Mouse (Mus musculus) midbrain, embryonic 12.5 days (tissue): ENCODE data around the gene Znrf4. TPM values are rescaled to one million over a fixed set of nuclear protein-coding genes. Genes with fewer than 3 reads are reported as not detected.
A peak's percentile ranks its signal among the peaks of the same experiment; 100 is the strongest.

Source experiments
- ATAC-seq: fragments of 200-750 bp; cut with Nextera tagmentation; 2 replicates; pipeline ENCODE4 v1.8.0; 2017; ENCODE audit warnings: low read depth, moderate TSS enrichment, moderate library complexity; ENCODE audit not compliant: low FRiP score
- H3K27ac ChIP-seq: fragments of 300-500 bp; sonication (generic); replicated peaks from 2 replicates; pipeline ENCODE4 v1.5.1; 2016; ENCODE audit warnings: mild to moderate bottlenecking
- H3K27me3 ChIP-seq: fragments of 300-500 bp; sonication (generic); 2 replicates; pipeline ENCODE4 v1.6.1; 2016; ENCODE audit warnings: mild to moderate bottlenecking
- H3K36me3 ChIP-seq: fragments of 300-500 bp; sonication (generic); 2 replicates; pipeline ENCODE4 v1.6.1; 2016
- H3K4me1 ChIP-seq: fragments of 300-500 bp; sonication (generic); 2 replicates; pipeline ENCODE4 v1.6.1; 2016
- H3K4me2 ChIP-seq: fragments of 300-500 bp; sonication (generic); replicated peaks from 2 replicates; pipeline ENCODE4 v1.6.1; 2016; ENCODE audit warnings: mild to moderate bottlenecking, moderate library complexity
- H3K4me3 ChIP-seq: fragments of 300-500 bp; sonication (generic); 2 replicates; pipeline ENCODE4 v1.5.1; 2016; ENCODE audit warnings: mild to moderate bottlenecking
- H3K9ac ChIP-seq: fragments of 300-500 bp; sonication (generic); replicated peaks from 2 replicates; pipeline ENCODE4 v1.6.1; 2016; ENCODE audit warnings: mild to moderate bottlenecking, moderate library complexity
- H3K9me3 ChIP-seq: fragments of 300-500 bp; sonication (generic); 2 replicates; pipeline ENCODE4 v1.6.1; 2016; ENCODE audit warnings: mild to moderate bottlenecking
- WGBS: fragments of 180-500 bp; shearing (Covaris S2); methylation state at CpG from one replicate; pipeline ENCODE4 v1.1.7; 2016; 5-methylcytosine and 5-hydroxymethylcytosine counted together
- polyA plus RNA-seq: library from polyadenylated mRNA; unstranded; fragments of >200 nt; fragmentation: Nextera tagmentation; extraction: Ambion mirVana; gene quantifications from 2 replicates; pipeline ENCODE4 v1.2.1, GENCODE M21; 2016

The Znrf4 gene
- polyA plus RNA-seq, 1 experiment from 2014 or later, result not detected

DNA sequence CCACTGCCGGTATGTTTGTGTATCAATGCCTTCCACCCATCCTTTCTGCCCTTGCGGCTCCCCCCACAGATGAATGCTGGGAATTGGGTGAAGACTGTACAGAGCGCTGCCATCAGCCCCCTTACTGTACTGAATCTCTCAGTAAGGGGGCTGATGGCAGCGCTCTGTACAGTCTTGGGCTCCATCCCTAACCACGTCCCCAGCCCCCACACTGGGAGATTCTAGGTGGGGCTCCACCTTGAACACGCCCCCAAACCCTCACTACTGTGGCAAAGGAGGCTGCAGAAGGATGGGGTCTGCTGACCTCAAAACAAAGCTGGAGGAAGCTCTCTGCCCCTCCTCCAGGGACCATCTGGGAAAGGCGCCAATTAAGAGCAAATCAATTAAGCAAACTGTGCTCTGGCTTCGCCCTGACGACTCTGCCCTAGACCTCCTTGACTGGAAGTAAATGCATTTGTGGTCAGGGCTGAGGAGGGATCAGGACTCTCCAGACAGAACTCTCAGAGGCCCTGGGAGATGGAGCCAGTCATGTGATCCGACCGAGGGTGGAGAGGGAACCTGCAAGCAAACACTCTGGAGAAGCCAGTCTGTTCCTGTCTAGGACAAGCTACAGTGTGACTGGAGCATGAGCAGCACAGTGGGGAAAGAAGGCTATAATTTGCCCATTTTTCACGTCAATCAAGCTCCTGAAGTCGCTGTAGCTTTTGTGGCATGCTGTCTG lies 3.6 kb upstream of the Znrf4 start:
- Histone ChIP-seq H3K27ac (peak overlapping the region; percentile 47), H3K9ac (no peak overlapping the region), H3K9me3 (no peaks in the 10 kb centered on the region; the same call in 1 of the 2 replicates), H3K4me2 (peak overlapping the region; percentile 23), H3K27me3 (peaks cover 35% of the 10 kb centered on the region), H3K36me3 (no peaks in the 10 kb centered on the region), H3K4me3 (no peak overlapping the region), H3K4me1 (peaks cover 22% of the 10 kb centered on the region)
- 14% methylated on average over 13 of the region's 13 CpGs for WGBS
- ATAC-seq, result peak; percentile 74

GRCm38 (mm10) chr17:56514916-56515315 lies 2.7 kb upstream of the Znrf4 start:
- no peak overlapping the region for H3K4me2 ChIP-seq
- no peak overlapping the region for H3K9ac ChIP-seq
- H3K27me3 ChIP-seq, result peaks cover 44% of the 10 kb centered on the region
- no peak overlapping the region for H3K4me3 ChIP-seq
- H3K27ac ChIP-seq, result no peak overlapping the region
- H3K36me3 ChIP-seq, result no peaks in the 10 kb centered on the region
- peaks cover 32% of the 10 kb centered on the region for H3K4me1 ChIP-seq
- ATAC-seq, result no peak
- 57% methylated on average over 12 of the region's 12 CpGs for WGBS
- no peaks in the 10 kb centered on the region for H3K9me3 ChIP-seq

DNA sequence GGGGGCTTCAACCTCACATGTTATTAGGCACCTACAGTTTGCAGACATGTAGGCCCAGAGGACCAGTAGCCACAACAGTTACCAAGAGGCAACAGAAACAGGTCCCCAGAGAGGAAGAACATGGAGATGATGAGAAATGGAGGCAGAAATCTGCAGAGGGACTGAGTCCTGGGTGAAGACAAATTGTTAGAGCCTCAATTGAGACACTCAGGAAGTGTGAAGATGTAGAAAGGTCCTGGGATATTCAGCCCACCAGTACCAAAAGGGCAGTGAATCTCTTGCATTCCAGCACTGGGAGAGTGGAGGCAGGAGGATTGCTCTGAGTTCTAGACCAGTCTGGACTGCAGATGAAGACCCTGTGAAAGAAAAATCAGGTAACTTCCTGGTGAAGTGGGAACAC lies 2.1 kb upstream of the Znrf4 start:
- no peaks in the 10 kb centered on the region for H3K9me3 ChIP-seq
- H3K27ac ChIP-seq, result no peak overlapping the region
- H3K36me3 ChIP-seq, result no peaks in the 10 kb centered on the region
- H3K9ac ChIP-seq, result no peak overlapping the region
- peaks cover 37% of the 10 kb centered on the region for H3K4me1 ChIP-seq
- H3K4me3 ChIP-seq, result no peak overlapping the region
- ATAC-seq, result no peak
- no peak overlapping the region for H3K4me2 ChIP-seq
- H3K27me3 ChIP-seq, result peaks cover 50% of the 10 kb centered on the region

DNA sequence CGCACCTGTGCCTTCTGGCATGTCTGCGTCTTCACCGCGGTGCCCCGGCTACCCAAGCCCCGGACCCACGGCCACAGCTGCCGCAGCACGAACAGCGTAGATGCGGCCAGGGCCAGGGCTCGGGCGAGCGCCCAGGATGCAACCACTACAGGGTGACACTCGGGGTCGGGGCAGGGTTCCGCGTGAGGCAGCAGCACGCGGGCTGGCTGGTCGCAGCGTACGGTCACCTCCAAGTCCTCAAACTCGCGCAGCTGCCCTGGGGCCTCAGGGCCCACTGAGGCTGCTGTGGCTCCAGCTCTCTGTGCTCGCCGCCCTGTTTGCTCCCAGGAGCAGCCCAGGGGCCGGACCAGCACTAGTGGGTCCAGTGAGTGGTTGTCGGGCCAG lies 532 bp downstream of the Znrf4 start:
- Histone ChIP-seq H3K9me3 (no peaks in the 10 kb centered on the region), H3K4me2 (peak overlapping the region; percentile 34), H3K4me3 (peak overlapping the region; percentile 24), H3K9ac (peak overlapping the region; percentile 17; the same call in 1 of the 2 replicates), H3K27me3 (peaks cover 61% of the 10 kb centered on the region), H3K36me3 (no peaks in the 10 kb centered on the region), H3K4me1 (peaks cover 60% of the 10 kb centered on the region), H3K27ac (no peak overlapping the region)
- WGBS, result 27% methylated on average over 29 of the region's 29 CpGs
- no peak for ATAC-seq

- Histone ChIP-seq H3K27me3 (peaks cover 61% of the 10 kb centered on the region), H3K9me3 (no peaks in the 10 kb centered on the region), H3K4me3 (peak overlapping the region; percentile 24), H3K27ac (no peak overlapping the region), H3K36me3 (no peaks in the 10 kb centered on the region), H3K9ac (peak overlapping the region; percentile 17; the same call in 1 of the 2 replicates), H3K4me1 (peaks cover 63% of the 10 kb centered on the region), H3K4me2 (peak overlapping the region; percentile 34)
- ATAC-seq, result no peak
- 9% methylated on average over 60 of the region's 60 CpGs for WGBS
Measured at GRCm38 (mm10) chr17:56510970-56511706, 1.1 kb downstream of the Znrf4 start.

- Histone ChIP-seq H3K4me3 (no peak overlapping the region), H3K9ac (no peak overlapping the region), H3K4me2 (no peak overlapping the region), H3K27me3 (peaks cover 61% of the 10 kb centered on the region), H3K4me1 (peaks cover 57% of the 10 kb centered on the region), H3K27ac (no peak overlapping the region), H3K36me3 (no peaks in the 10 kb centered on the region), H3K9me3 (no peaks in the 10 kb centered on the region)
- no peak for ATAC-seq
- WGBS, result 33% methylated on average over 26 of the region's 27 CpGs
Measured at GRCm38 (mm10) chr17:56510473-56510969, 1.7 kb downstream of the Znrf4 start.

DNA sequence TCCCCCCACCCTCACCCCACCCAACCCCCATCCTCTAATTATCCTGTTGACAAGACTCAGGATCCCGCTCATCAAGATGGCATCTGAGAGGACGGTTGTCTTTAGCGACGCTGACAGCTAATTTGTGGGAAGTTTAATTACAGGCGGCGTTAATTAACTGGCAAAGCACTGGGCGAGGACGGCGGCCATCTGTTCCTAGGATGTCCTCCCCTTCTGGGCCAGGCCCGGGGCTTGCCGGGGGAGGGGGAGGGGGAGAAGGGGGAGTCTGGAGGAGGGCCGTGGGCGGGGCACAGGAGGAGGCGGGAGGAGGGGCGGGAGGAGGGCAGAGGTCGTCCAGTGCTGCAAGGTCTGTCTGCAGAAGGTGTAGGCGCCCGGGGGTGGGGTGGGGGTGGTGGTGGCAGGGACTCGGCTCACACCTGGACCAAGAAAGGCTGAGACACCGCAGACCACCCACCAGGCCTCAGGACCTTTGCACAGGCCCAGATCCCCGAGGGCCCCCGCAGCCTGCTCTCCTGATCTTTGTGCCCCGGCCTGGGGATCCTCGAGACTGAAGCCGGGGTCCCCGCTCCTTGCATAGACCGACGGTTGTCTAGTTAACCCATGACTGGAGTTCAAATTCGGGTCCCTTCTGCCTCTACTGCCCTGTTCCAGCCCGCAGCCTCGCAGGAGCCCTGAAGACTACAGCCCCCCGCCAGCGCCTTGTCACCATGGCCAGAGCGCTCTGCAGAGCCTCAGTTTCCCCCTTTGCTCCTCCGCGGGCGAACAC lies 2.3 kb downstream of the Znrf4 start:
- H3K4me1 ChIP-seq, result peaks cover 51% of the 10 kb centered on the region
- 0 out of 2 replicates have a peak overlapping the region, but pooled peaks have one; percentile 10 for H3K4me3 ChIP-seq
- peaks cover 61% of the 10 kb centered on the region for H3K27me3 ChIP-seq
- H3K27ac ChIP-seq, result peak overlapping the region; percentile 71
- no peak overlapping the region for H3K9ac ChIP-seq
- no peaks in the 10 kb centered on the region for H3K36me3 ChIP-seq
- no peaks in the 10 kb centered on the region for H3K9me3 ChIP-seq
- ATAC-seq, result peak; percentile 16
- 5% methylated on average over 33 of the region's 37 CpGs for WGBS
- H3K4me2 ChIP-seq, result peak overlapping the region; percentile 17

GRCm38 (mm10) chr17:56509021-56509640 lies 3.1 kb downstream of the Znrf4 start:
- Histone ChIP-seq H3K4me3 (0 out of 2 replicates have a peak overlapping the region, but pooled peaks have one; percentile 10), H3K4me2 (peak overlapping the region; percentile 17), H3K36me3 (no peaks in the 10 kb centered on the region), H3K4me1 (peaks cover 49% of the 10 kb centered on the region), H3K27ac (peak overlapping the region; percentile 71), H3K9me3 (peaks cover 4% of the 10 kb centered on the region; the same call in 1 of the 2 replicates), H3K27me3 (peaks cover 56% of the 10 kb centered on the region), H3K9ac (no peak overlapping the region)
- WGBS, result 41% methylated on average over 10 of the region's 10 CpGs
- peak; percentile 29 for ATAC-seq

DNA sequence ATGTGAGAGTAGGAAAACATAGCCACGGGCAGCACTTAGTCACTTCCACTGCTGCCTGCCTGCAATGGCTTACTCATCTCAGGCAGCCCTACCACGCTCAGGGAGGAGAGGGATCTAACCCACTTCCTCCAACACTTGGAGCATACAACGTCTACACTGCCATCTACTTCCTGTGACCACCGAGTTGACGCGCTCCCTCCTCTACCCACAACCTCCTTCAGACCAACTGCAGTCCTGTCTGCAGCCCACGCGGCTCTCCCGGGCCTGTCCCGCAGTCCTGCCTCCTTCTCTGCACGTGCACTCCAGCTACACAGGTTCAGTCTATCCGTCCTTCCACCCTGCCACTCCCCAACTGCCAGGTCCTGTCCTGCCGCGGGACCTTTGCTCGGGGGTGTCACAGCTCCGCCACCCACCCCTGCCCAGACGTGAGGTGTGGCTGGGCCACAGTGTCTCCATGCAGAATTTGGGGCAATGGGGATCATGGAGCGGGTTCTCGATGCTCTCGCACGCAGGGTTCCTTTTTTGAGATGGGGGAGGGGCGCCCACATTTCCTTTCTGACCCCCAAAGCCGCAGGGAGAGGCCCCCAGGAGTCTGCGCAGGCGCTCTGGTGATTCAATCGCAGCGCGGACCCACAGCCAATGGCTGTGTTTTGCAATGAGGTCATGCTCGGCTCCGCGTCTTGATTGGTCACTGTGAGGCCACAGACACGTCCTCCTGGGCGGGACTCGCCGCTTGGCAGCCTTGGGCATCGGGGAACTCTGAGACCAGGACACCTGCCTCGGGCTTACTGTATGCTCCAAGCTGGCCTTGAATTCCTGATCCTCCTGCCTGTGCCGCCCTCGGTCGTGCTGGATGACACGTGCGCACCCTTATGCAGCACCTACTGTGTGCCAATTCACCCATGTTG lies 4.8 kb downstream of the Znrf4 start:
- H3K4me3 ChIP-seq, result peak overlapping the region; percentile 48
- peaks cover 41% of the 10 kb centered on the region for H3K27me3 ChIP-seq
- H3K27ac ChIP-seq, result peak overlapping the region; percentile 82
- under 1% methylated on average over 41 of the region's 42 CpGs for whole genome bisulfite sequencing
- H3K9me3 ChIP-seq, result peaks cover 4% of the 10 kb centered on the region; the same call in 1 of the 2 replicates
- H3K4me2 ChIP-seq, result peak overlapping the region; percentile 81
- peaks cover 54% of the 10 kb centered on the region for H3K4me1 ChIP-seq
- H3K36me3 ChIP-seq, result no peaks in the 10 kb centered on the region
- peak overlapping the region; percentile 75 for H3K9ac ChIP-seq
- peak; percentile 92 for ATAC-seq

- peak overlapping the region; percentile 82 for H3K27ac ChIP-seq
- 61% methylated on average over 15 of the region's 15 CpGs for WGBS
- no peak for ATAC-seq
- H3K27me3 ChIP-seq, result peaks cover 33% of the 10 kb centered on the region
- H3K9ac ChIP-seq, result peak overlapping the region; percentile 75
- H3K4me3 ChIP-seq, result peak overlapping the region; percentile 48
- H3K4me1 ChIP-seq, result peaks cover 53% of the 10 kb centered on the region
- H3K4me2 ChIP-seq, result peak overlapping the region; percentile 81
- peaks cover 4% of the 10 kb centered on the region; the same call in 1 of the 2 replicates for H3K9me3 ChIP-seq
- no peaks in the 10 kb centered on the region for H3K36me3 ChIP-seq
Measured at GRCm38 (mm10) chr17:56506417-56507065, 5.7 kb downstream of the Znrf4 start.
